ENCODE assay signal across 8 mouse cellular contexts in genomic region chr8:69832298-69832853, GRCm38 (mm10). TPM values are rescaled to one million over a fixed set of nuclear protein-coding genes. Genes with fewer than 3 reads are reported as not detected.
DNase-seq lines count a peak whose midpoint lies in the region; ATAC-seq and TF ChIP-seq lines count a peak whose summit lies in the region.

Pbx4 (plus strand) TSS chr8:69832491.

- 0% methylated on average over 38 of the region's 38 CpGs for WGBS in forebrain, embryonic 11.5 days
- under 1% methylated on average over 38 of the region's 38 CpGs for WGBS in heart, embryonic 16.5 days
- under 1% methylated on average over 38 of the region's 38 CpGs for WGBS in liver, embryonic 14.5 days (ENCODE audit: insufficient replicate concordance)
- WGBS in stomach, embryonic 15.5 days, result under 1% methylated on average over 38 of the region's 38 CpGs

- TF ChIP-seq EP300 in liver, embryonic 14.5 days (IDR thresholded peaks at IDR 0.05; ENCODE audit: low read depth), result no peak

- no peak for TF ChIP-seq CTCF in E14TG2a.4 (conservative IDR thresholded peaks at IDR 0.05; ENCODE audit: low read length)
- peak; percentile 38; the same call in 1 of the 2 replicates for TF ChIP-seq CTCF in liver, embryonic 14.5 days (IDR thresholded peaks at IDR 0.05; ENCODE audit: low read depth)

- DNase-seq in c-Kit-positive CD71-positive TER-119-negative erythroid progenitor cells, embryonic 14.5 days (ENCODE audit: low read depth), result peak; percentile 74
- DNase-seq in forebrain, embryonic 11.5 days (ENCODE audit: low spot score), result peak; percentile 97
- DNase-seq in kidney, postnatal 25 days, result peak; percentile 78 to 89
- peak; percentile 65 to 85 (median 66) for DNase-seq in liver, embryonic 14.5 days (ENCODE audit: low read depth in 3 of 3, low spot score in 3 of 3)
- DNase-seq in neural tube, embryonic 10.5 days (ENCODE audit: extremely low spot score, low spot score), result peak; percentile 91

- peaks cover 6% of the 10 kb centered on the region for H3K36me3 ChIP-seq in E14TG2a.4 (ENCODE audit: insufficient read depth, low read length)
- no peaks in the 10 kb centered on the region for H3K36me3 ChIP-seq in forebrain, embryonic 11.5 days (ENCODE audit: control insufficient read depth, insufficient read depth, low read length)
- no peaks in the 10 kb centered on the region for H3K36me3 ChIP-seq in heart, embryonic 16.5 days (ENCODE audit: control insufficient read depth, insufficient read depth)
- H3K36me3 ChIP-seq in liver, embryonic 14.5 days (replicated peaks; ENCODE audit: control insufficient read depth, insufficient read depth, low read depth), result no peaks in the 10 kb centered on the region
- H3K36me3 ChIP-seq in stomach, embryonic 15.5 days, result no peaks in the 10 kb centered on the region

- peaks cover 16% of the 10 kb centered on the region for H3K4me1 ChIP-seq in E14TG2a.4 (replicated peaks; ENCODE audit: low read depth, low read length)
- H3K4me1 ChIP-seq in forebrain, embryonic 11.5 days (replicated peaks; ENCODE audit: control insufficient read depth, insufficient read depth, low read length), result peaks cover 12% of the 10 kb centered on the region; the same call in 1 of the 2 replicates
- peaks cover 5% of the 10 kb centered on the region; the same call in 1 of the 2 replicates for H3K4me1 ChIP-seq in heart, embryonic 16.5 days (ENCODE audit: control insufficient read depth, insufficient read depth, low read length)
- peaks cover 2 to 13% of the 10 kb centered on the region in 2 experiments; a peak in 3 of 4 replicates for H3K4me1 ChIP-seq in liver, embryonic 14.5 days (replicated peaks; ENCODE audit: control insufficient read depth in 2 of 2, insufficient read depth in 2 of 2, low read length in 1 of 2)
- peaks cover 8% of the 10 kb centered on the region for H3K4me1 ChIP-seq in stomach, embryonic 15.5 days

- H3K4me2 ChIP-seq in forebrain, embryonic 11.5 days (ENCODE audit: low read depth, low read length, severe bottlenecking), result peak within 1 kb of the TSS; percentile 82
- peak within 1 kb of the TSS; percentile 95 for H3K4me2 ChIP-seq in heart, embryonic 16.5 days (ENCODE audit: low read depth, low read length)
- H3K4me2 ChIP-seq in liver, embryonic 14.5 days (ENCODE audit: low read depth), result peak within 1 kb of the TSS; percentile 68
- peak within 1 kb of the TSS; percentile 91 for H3K4me2 ChIP-seq in stomach, embryonic 15.5 days

- peak within 1 kb of the TSS; percentile 69 for H3K9ac ChIP-seq in forebrain, embryonic 11.5 days (ENCODE audit: low read length)
- H3K9ac ChIP-seq in heart, embryonic 16.5 days (ENCODE audit: low read length), result peak within 1 kb of the TSS; percentile 65
- peak within 1 kb of the TSS; percentile 52 for H3K9ac ChIP-seq in liver, embryonic 14.5 days (replicated peaks)
- H3K9ac ChIP-seq in stomach, embryonic 15.5 days, result peak within 1 kb of the TSS; percentile 11; the same call in 1 of the 2 replicates

- peak within 1 kb of the TSS; percentile 97 for H3K4me3 ChIP-seq in E14TG2a.4 (replicated peaks; ENCODE audit: low read length)
- H3K4me3 ChIP-seq in forebrain, embryonic 11.5 days (ENCODE audit: low read depth, low read length), result peak within 1 kb of the TSS; percentile 65
- H3K4me3 ChIP-seq in heart, embryonic 16.5 days (ENCODE audit: low read length), result peak within 1 kb of the TSS; percentile 64
- peak within 1 kb of the TSS; percentile 47 to 52 for H3K4me3 ChIP-seq in liver, embryonic 14.5 days (ENCODE audit: insufficient read depth in 1 of 2, low read depth in 2 of 2, low read length in 2 of 2)
- peak within 1 kb of the TSS; percentile 45 for H3K4me3 ChIP-seq in stomach, embryonic 15.5 days (replicated peaks)

- peak; percentile 98 for ATAC-seq in forebrain, embryonic 11.5 days (replicated peaks; ENCODE audit: low FRiP score)
- ATAC-seq in heart, embryonic 16.5 days (replicated peaks; ENCODE audit: extremely low read depth, insufficient read depth, low FRiP score), result peak; percentile 87
- peak; percentile 91 for ATAC-seq in liver, embryonic 14.5 days (ENCODE audit: insufficient read depth)
- peak; percentile 91 for ATAC-seq in stomach, embryonic 15.5 days (ENCODE audit: insufficient read depth, low FRiP score, low read depth)

- H3K9me3 ChIP-seq in E14TG2a.4 (ENCODE audit: low read length), result no peaks in the 10 kb centered on the region
- no peaks in the 10 kb centered on the region for H3K9me3 ChIP-seq in forebrain, embryonic 11.5 days (ENCODE audit: control insufficient read depth, low read length)
- no peaks in the 10 kb centered on the region for H3K9me3 ChIP-seq in heart, embryonic 16.5 days (replicated peaks; ENCODE audit: control insufficient read depth, low read length)
- H3K9me3 ChIP-seq in liver, embryonic 14.5 days (ENCODE audit: control insufficient read depth, low read length), result no peaks in the 10 kb centered on the region
- no peaks in the 10 kb centered on the region for H3K9me3 ChIP-seq in stomach, embryonic 15.5 days

- H3K27ac ChIP-seq in forebrain, embryonic 11.5 days (ENCODE audit: low read depth, low read length), result peak within 1 kb of the TSS; percentile 77
- H3K27ac ChIP-seq in heart, embryonic 16.5 days (ENCODE audit: low read length), result no peak within 1 kb of the TSS
- no peak within 1 kb of the TSS for H3K27ac ChIP-seq in liver, embryonic 14.5 days
- H3K27ac ChIP-seq in stomach, embryonic 15.5 days, result no peak within 1 kb of the TSS; the same call in 1 of the 2 replicates

- H3K27me3 ChIP-seq in E14TG2a.4 (ENCODE audit: insufficient read depth, low read length), result no peaks in the 10 kb centered on the region; the same call in 1 of the 2 replicates
- H3K27me3 ChIP-seq in forebrain, embryonic 11.5 days (ENCODE audit: control insufficient read depth, insufficient read depth, low read length), result no peaks in the 10 kb centered on the region
- H3K27me3 ChIP-seq in heart, embryonic 16.5 days (ENCODE audit: control insufficient read depth, insufficient read depth, low read length), result no peaks in the 10 kb centered on the region
- no peaks in the 10 kb centered on the region for H3K27me3 ChIP-seq in liver, embryonic 14.5 days (ENCODE audit: control insufficient read depth, insufficient read depth, low read length)
- H3K27me3 ChIP-seq in stomach, embryonic 15.5 days (replicated peaks), result no peaks in the 10 kb centered on the region

RNA-seq across cellular contexts. Expression of gene Pbx4, which starts in this region (rescaled TPM):
- polyA plus RNA-seq in forebrain, embryonic 11.5 days (2014; fragmentation: Nextera tagmentation; extraction: Ambion mirVana), result 48.7 and 50.3 TPM in 2 replicates
- polyA plus RNA-seq in heart, embryonic 16.5 days (2015; fragmentation: Nextera tagmentation; extraction: Ambion mirVana), result 4.1 and 5.4 TPM in 2 replicates
- 2.0 and 2.5 TPM in 2 replicates for polyA plus RNA-seq in liver, embryonic 14.5 days (2012; rRNA removed)
- polyA plus RNA-seq in liver, embryonic 14.5 days (2014; fragmentation: Nextera tagmentation; extraction: Ambion mirVana), result 1.7 and 3.7 TPM in 2 replicates
- polyA plus RNA-seq in stomach, embryonic 15.5 days (2015; fragmentation: Nextera tagmentation; extraction: Ambion mirVana), result 4.4 and 5.9 TPM in 2 replicates

Comparison
In these comparisons a context has a peak if more than half of its experiments do, and no peak if none do; other contexts are left out.
1. H3K4me3 ChIP-seq: peak in every context shown above with its lines; median percentile 97 in E14TG2a.4; 65 in forebrain, embryonic 11.5 days; 64 in heart, embryonic 16.5 days; 50 in liver, embryonic 14.5 days; 45 in stomach, embryonic 15.5 days.
2. H3K9ac ChIP-seq: peak in every context shown above with its lines; median percentile 69 in forebrain, embryonic 11.5 days; 65 in heart, embryonic 16.5 days; 52 in liver, embryonic 14.5 days; 11 in stomach, embryonic 15.5 days.